In the genomic region with DNA sequence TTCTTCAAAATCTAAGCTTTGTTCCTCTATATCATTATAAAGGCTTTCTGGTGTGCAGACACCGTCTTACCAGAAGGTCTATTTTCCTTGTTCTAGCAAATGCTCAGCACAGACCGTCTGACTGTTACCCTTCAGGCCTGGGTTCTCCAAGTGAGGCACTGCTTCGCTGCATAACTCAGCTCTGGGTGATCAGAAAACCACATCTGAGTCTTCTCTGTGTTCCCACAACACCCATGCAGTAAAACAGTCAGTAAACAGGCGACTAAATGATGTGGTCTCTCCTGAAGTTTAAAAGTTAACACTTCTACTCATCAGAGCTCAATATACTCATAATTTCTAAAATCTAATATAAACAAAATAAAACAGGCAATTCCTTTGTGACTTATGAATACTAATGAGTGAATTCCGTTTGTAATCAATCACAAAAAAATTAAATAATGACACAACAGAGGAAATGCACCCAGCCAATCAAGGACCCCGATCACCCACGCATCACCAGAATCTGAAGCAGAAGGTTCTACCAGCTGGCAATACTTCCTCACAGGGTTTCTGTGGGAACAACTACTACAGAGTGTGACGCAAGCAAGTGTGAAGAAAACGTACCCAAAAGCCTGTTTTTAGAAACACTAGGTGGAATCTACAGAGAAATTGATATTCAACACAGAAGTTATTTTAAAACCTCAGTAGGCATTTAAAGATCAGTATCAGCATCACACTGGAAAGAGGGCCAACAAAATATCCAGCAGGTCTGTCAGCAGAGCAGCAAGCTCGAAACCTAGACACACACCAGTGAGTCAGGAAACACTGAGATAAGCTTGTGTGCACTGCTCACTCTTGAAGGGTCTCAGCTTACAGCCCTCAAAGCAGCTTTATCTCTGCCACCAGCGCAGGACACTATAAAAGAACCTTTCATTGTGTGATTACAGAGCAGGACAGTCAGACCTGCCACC, we compare ENCODE assay signal across 9 mouse cellular contexts. TPM values are rescaled to one million over a fixed set of nuclear protein-coding genes. Genes with fewer than 3 reads are reported as not detected.
DNase-seq lines count a peak whose midpoint lies in the region; ATAC-seq and TF ChIP-seq lines count a peak whose summit lies in the region.
"Had no signal": no experiment of that assay in that cellular context is flagged by ENCODE, and none has a peak within 500 bp of the region (broad histone marks: within the 10 kb centered on the region; RNA-seq: fewer than 3 reads in every experiment).

No protein-coding gene starts in this region.

- no peak for TF ChIP-seq CTCF in kidney, postnatal 0 days (IDR thresholded peaks at IDR 0.05; ENCODE audit: low read depth)

- 0 out of 2 replicates have a peak, but pooled peaks cover 2% of the 10 kb centered on the region for H3K36me3 ChIP-seq in kidney, postnatal 0 days (ENCODE audit: insufficient read depth, low read length)
- peaks cover 12% of the 10 kb centered on the region for H3K36me3 ChIP-seq in forebrain, embryonic 15.5 days

- H3K4me2 ChIP-seq in kidney, postnatal 0 days (ENCODE audit: low read length), result no peak overlapping the region
- no peak overlapping the region for H3K4me2 ChIP-seq in forebrain, embryonic 15.5 days (replicated peaks)

- WGBS in kidney, postnatal 0 days, result 58% methylated on average over 11 of the region's 11 CpGs
- 72% methylated on average over 11 of the region's 11 CpGs for WGBS in forebrain, embryonic 15.5 days

- no peak overlapping the region for H3K9ac ChIP-seq in kidney, postnatal 0 days (ENCODE audit: low read depth, low read length)
- H3K9ac ChIP-seq in forebrain, embryonic 15.5 days (replicated peaks), result no peak overlapping the region

- no peaks in the 10 kb centered on the region for H3K9me3 ChIP-seq in kidney, postnatal 0 days (replicated peaks; ENCODE audit: low read length)
- H3K9me3 ChIP-seq in forebrain, embryonic 15.5 days, result no peaks in the 10 kb centered on the region

- no peaks in the 10 kb centered on the region for H3K4me1 ChIP-seq in kidney, postnatal 0 days (replicated peaks; ENCODE audit: insufficient read depth, low read length)
- H3K4me1 ChIP-seq in forebrain, embryonic 15.5 days, result 0 out of 2 replicates have a peak, but pooled peaks cover 3% of the 10 kb centered on the region

- H3K27ac ChIP-seq in kidney, postnatal 0 days, result peak overlapping the region; percentile 33; the same call in 1 of the 2 replicates
- H3K27ac ChIP-seq in forebrain, embryonic 15.5 days (replicated peaks), result no peak overlapping the region
- H3K27ac ChIP-seq: macrophage had no signal

- no peak overlapping the region for H3K4me3 ChIP-seq in kidney, postnatal 0 days (replicated peaks; ENCODE audit: low read depth, low read length)
- H3K4me3 ChIP-seq in forebrain, embryonic 15.5 days, result no peak overlapping the region

- peak; percentile 46 for DNase-seq in kidney, postnatal 0 days (ENCODE audit: low spot score)
- no peak for DNase-seq in kidney, adult 8-10 months
- DNase-seq in c-Kit-positive CD71-positive TER-119-negative erythroid progenitor cells, embryonic 14.5 days (ENCODE audit: low read depth), result peak; percentile 30
- peak; percentile 81 for DNase-seq in layer of hippocampus, adult 11-12 months (ENCODE audit: low spot score)
- peak; percentile 10 for DNase-seq in lung, postnatal 10 days
- peak; percentile 42 for DNase-seq in thymus, postnatal 25 days
- no peak for DNase-seq in cerebellum, adult 11-12 months

- ATAC-seq in kidney, postnatal 0 days (replicated peaks; ENCODE audit: low FRiP score, low read depth), result peak; percentile 66
- no peak for ATAC-seq in forebrain, embryonic 15.5 days (replicated peaks)

- no peaks in the 10 kb centered on the region for H3K27me3 ChIP-seq in kidney, postnatal 0 days (ENCODE audit: insufficient read depth, low read length)
- no peaks in the 10 kb centered on the region for H3K27me3 ChIP-seq in forebrain, embryonic 15.5 days

RNA-seq across cellular contexts. Expression of a gene that starts 46.4 kb away (rescaled TPM):
- 3.4 and 4.1 TPM in 2 replicates for polyA plus RNA-seq in kidney, postnatal 0 days (2015; fragmentation: Nextera tagmentation; extraction: Ambion mirVana)
- 6.0 and 6.3 TPM in 2 replicates for polyA plus RNA-seq in forebrain, embryonic 15.5 days (2015; fragmentation: Nextera tagmentation; extraction: Ambion mirVana)

Comparison
In these comparisons a context has a peak if more than half of its experiments do, and no peak if none do; other contexts are left out.
1. DNase-seq: peak in kidney, postnatal 0 days (single experiment), c-Kit-positive CD71-positive TER-119-negative erythroid progenitor cells, embryonic 14.5 days (single experiment), layer of hippocampus, adult 11-12 months (single experiment), lung, postnatal 10 days (single experiment) and thymus, postnatal 25 days (single experiment); none in kidney, adult 8-10 months (0 of 2) and cerebellum, adult 11-12 months (single experiment).